Mouse (Mus musculus): ENCODE data around the gene Zswim4. TPM values are rescaled to one million over a fixed set of nuclear protein-coding genes. Genes with fewer than 3 reads are reported as not detected.

Gene Zswim4
- polyA plus RNA-seq, 1 experiment from 2014 or later, result 8.9 TPM

- H3K4me3 ChIP-seq (replicated peaks), result no peak overlapping the region
- 84% methylated on average over 5 of the region's 5 CpGs for WGBS
These were observed 66.8 kb downstream of the Zswim4 start for GRCm38 (mm10) chr8:84170096-84170495.

GRCm38 (mm10) chr8:84167696-84168095 lies 69.2 kb downstream of the Zswim4 start:
- Histone ChIP-seq H3K36me3 (0 out of 2 replicates have a peak, but pooled peaks cover 11% of the 10 kb centered on the region), H3K27me3 (replicated peaks) (no peaks in the 10 kb centered on the region), H3K27ac (no peak overlapping the region), H3K4me3 (replicated peaks) (no peak overlapping the region), H3K4me1 (no peaks in the 10 kb centered on the region), H3K9ac (no peak overlapping the region), H3K4me2 (no peak overlapping the region), H3K9me3 (no peaks in the 10 kb centered on the region)
- WGBS, result 88% methylated on average over 2 of the region's 2 CpGs
- ATAC-seq (ENCODE audit: insufficient read depth, low FRiP score, low read depth), result no peak

More at GRCm38 (mm10) chr8:84170096-84170495, 66.8 kb downstream of the Zswim4 start:
- Histone ChIP-seq H3K9ac (no peak overlapping the region), H3K9me3 (no peaks in the 10 kb centered on the region), H3K4me1 (no peaks in the 10 kb centered on the region), H3K27me3 (replicated peaks) (no peaks in the 10 kb centered on the region), H3K36me3 (peaks cover 15% of the 10 kb centered on the region; the same call in 1 of the 2 replicates), H3K27ac (no peak overlapping the region), H3K4me2 (no peak overlapping the region)
- ATAC-seq (ENCODE audit: insufficient read depth, low FRiP score, low read depth), result no peak

MicroRNA genes within 50 kb of the gene (microRNA counts, 519-probe panel; counts per million panel counts)
- microRNA mmu-miR-181c, result 2,603 counts per million, percentile 62 among the panel's probes with 10 or more counts
- microRNA mmu-miR-23a, result 3,578 counts per million, percentile 90 among the panel's probes with 10 or more counts
- microRNA mmu-miR-27a, result 3,738 counts per million, percentile 93 among the panel's probes with 10 or more counts

Small RNA genes within 50 kb of the gene (microRNA-seq; reads per million reads assigned to microRNA genes)
- 5,348 reads per million, percentile 90 among the genes with 10 or more reads in this experiment for gene Mir181c
- 4,070 reads per million, percentile 87 among the genes with 10 or more reads in this experiment for gene Mir181d
- 17,709 reads per million, percentile 96 among the genes with 10 or more reads in this experiment for gene Mir23a
- gene Mir24-2, result not detected
- 291 reads per million, percentile 63 among the genes with 10 or more reads in this experiment for gene Mir27a
- gene Mir3074-2, result not detected

Other genes with a start within 250 kb of the Zswim4 start
- gene Samd1, start 239.4 kb downstream of the Zswim4 start, polyA plus RNA-seq (2015; fragmentation: Nextera tagmentation; extraction: Ambion mirVana), result 8.9 and 9.9 TPM in 2 replicates
- gene 1700067K01Rik, start 235.6 kb downstream of the Zswim4 start, polyA plus RNA-seq (2015; fragmentation: Nextera tagmentation; extraction: Ambion mirVana), result 0.53 and 0.68 TPM in 2 replicates
- 0.67 and 1.0 TPM in 2 replicates for gene 2210011C24Rik, start 224.9 kb downstream of the Zswim4 start, polyA plus RNA-seq (2015; fragmentation: Nextera tagmentation; extraction: Ambion mirVana)
- gene Palm3, start 215.6 kb downstream of the Zswim4 start, polyA plus RNA-seq (2015; fragmentation: Nextera tagmentation; extraction: Ambion mirVana), result 6.6 and 6.7 TPM in 2 replicates
- 1.1 and 1.7 TPM in 2 replicates for gene Il27ra, start 194.5 kb downstream of the Zswim4 start, polyA plus RNA-seq (2015; fragmentation: Nextera tagmentation; extraction: Ambion mirVana)
- not detected in 2 replicates for gene Rln3, start 192.1 kb downstream of the Zswim4 start, polyA plus RNA-seq (2015; fragmentation: Nextera tagmentation; extraction: Ambion mirVana)
- 1.1 and 1.3 TPM in 2 replicates for gene Gm10643, start 171.9 kb downstream of the Zswim4 start, polyA plus RNA-seq (2015; fragmentation: Nextera tagmentation; extraction: Ambion mirVana)
- gene Rfx1, start 170.2 kb downstream of the Zswim4 start, polyA plus RNA-seq (2015; fragmentation: Nextera tagmentation; extraction: Ambion mirVana), result 8.0 and 8.8 TPM in 2 replicates
- gene Dcaf15, start 132.3 kb downstream of the Zswim4 start, polyA plus RNA-seq (2015; fragmentation: Nextera tagmentation; extraction: Ambion mirVana), result 6.8 and 7.7 TPM in 2 replicates
- 0.36 and 0.39 TPM in 2 replicates for gene Podnl1, start 111.1 kb downstream of the Zswim4 start, polyA plus RNA-seq (2015; fragmentation: Nextera tagmentation; extraction: Ambion mirVana)
- gene Cc2d1a, start 89.1 kb downstream of the Zswim4 start, polyA plus RNA-seq (2015; fragmentation: Nextera tagmentation; extraction: Ambion mirVana), result 22.2 and 22.7 TPM in 2 replicates
- 0.91 and 1.2 TPM in 2 replicates for gene 4930432K21Rik, start 89.0 kb downstream of the Zswim4 start, polyA plus RNA-seq (2015; fragmentation: Nextera tagmentation; extraction: Ambion mirVana)
- 1.7 and 2.3 TPM in 2 replicates for gene Nanos3, start 51.8 kb downstream of the Zswim4 start, polyA plus RNA-seq (2015; fragmentation: Nextera tagmentation; extraction: Ambion mirVana)
- 311 and 318 TPM in 2 replicates for gene D8Ertd738e, start 12.7 kb upstream of the Zswim4 start, polyA plus RNA-seq (2015; fragmentation: Nextera tagmentation; extraction: Ambion mirVana)
- 68.9 and 73.2 TPM in 2 replicates for gene Mri1, start 20.3 kb upstream of the Zswim4 start, polyA plus RNA-seq (2015; fragmentation: Nextera tagmentation; extraction: Ambion mirVana)
- 14.4 and 17.8 TPM in 2 replicates for gene Ccdc130, start 33.3 kb upstream of the Zswim4 start, polyA plus RNA-seq (2015; fragmentation: Nextera tagmentation; extraction: Ambion mirVana)
- gene Cacna1a, start 151.4 kb upstream of the Zswim4 start, polyA plus RNA-seq (2015; fragmentation: Nextera tagmentation; extraction: Ambion mirVana), result 4.1 and 5.3 TPM in 2 replicates